Mouse (Mus musculus): ENCODE data around the gene Catsperg1. TPM values are rescaled to one million over a fixed set of nuclear protein-coding genes. Genes with fewer than 3 reads are reported as not detected.
A peak's percentile ranks its signal among the peaks of the same experiment; 100 is the strongest.
"Not testable (repeated sequence)": the region's sequence is repeated elsewhere in the genome, so short reads cannot be mapped to it uniquely, and the experiment has no call there.

Catsperg1 gene
- polyA plus RNA-seq, 1 experiment from 2014 or later: 0.21 TPM

DNA sequence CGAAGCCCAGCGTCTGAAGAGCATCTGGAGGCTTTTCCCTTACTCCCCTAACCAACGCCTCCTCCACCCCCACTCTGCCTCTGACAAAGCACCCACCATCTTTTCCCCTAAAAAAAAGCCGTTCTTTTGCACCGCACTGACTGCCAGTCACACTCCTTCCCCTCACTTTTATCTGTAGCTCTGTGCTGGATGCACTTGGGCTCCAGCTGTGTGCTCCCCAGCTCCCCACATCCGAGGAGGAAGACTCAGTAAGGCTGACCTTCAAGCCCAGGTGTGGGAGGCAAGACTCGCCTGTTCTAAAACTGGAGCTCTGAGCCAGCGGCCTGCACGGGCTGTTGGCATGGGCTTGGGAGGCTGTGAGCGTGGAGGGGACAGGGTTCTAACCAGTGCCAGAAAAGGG lies 62.3 kb downstream of the Catsperg1 start:
- no peak overlapping the region for H3K9ac ChIP-seq (ENCODE audit: low read depth, low read length)
- peaks cover 17% of the 10 kb centered on the region for H3K36me3 ChIP-seq (ENCODE audit: control insufficient read depth, insufficient read depth)
- no peak overlapping the region for H3K4me3 ChIP-seq (ENCODE audit: low read depth, low read length)
- TF ChIP-seq CTCF (IDR thresholded peaks at IDR 0.05; ENCODE audit: low read depth): no peak
- no peak overlapping the region for H3K4me2 ChIP-seq (replicated peaks; ENCODE audit: low read depth)
- no peaks in the 10 kb centered on the region for H3K9me3 ChIP-seq (ENCODE audit: control insufficient read depth)
- 68% methylated on average over 10 of the region's 10 CpGs for WGBS
- ATAC-seq: no peak
- no peak overlapping the region for H3K27ac ChIP-seq (ENCODE audit: low read depth, low read length)
- H3K4me1 ChIP-seq (replicated peaks; ENCODE audit: control insufficient read depth, insufficient read depth, low read length): no peaks in the 10 kb centered on the region; the same call in 1 of the 2 replicates
- H3K27me3 ChIP-seq (replicated peaks; ENCODE audit: control insufficient read depth, insufficient read depth, low read length): no peaks in the 10 kb centered on the region

DNA sequence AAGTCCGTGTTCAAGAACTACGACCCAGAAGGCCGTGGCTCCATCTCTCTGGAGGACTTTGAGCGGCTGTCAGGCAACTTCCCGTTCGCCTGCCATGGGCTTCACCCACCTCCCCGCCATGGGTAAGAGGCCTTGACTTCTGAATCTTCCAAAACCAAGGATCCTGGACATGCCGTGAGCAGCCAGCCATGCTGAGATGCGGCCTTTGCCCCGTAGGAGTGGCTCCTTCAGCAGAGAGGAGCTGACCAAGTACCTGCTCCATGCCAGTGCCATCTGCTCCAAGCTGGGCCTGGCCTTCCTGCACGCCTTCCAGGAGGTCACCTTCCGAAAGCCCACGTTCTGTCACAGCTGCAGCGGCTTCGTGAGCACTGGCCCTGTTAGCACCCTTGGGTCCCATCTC lies 65.1 kb downstream of the Catsperg1 start:
- no peak for ATAC-seq
- H3K27me3 ChIP-seq (replicated peaks; ENCODE audit: control insufficient read depth, insufficient read depth, low read length): no peaks in the 10 kb centered on the region
- no peak overlapping the region for H3K4me3 ChIP-seq (ENCODE audit: low read depth, low read length)
- H3K4me2 ChIP-seq (replicated peaks; ENCODE audit: low read depth): no peak overlapping the region
- no peaks in the 10 kb centered on the region for H3K4me1 ChIP-seq (replicated peaks; ENCODE audit: control insufficient read depth, insufficient read depth, low read length)
- no peaks in the 10 kb centered on the region for H3K9me3 ChIP-seq (ENCODE audit: control insufficient read depth)
- WGBS: 80% methylated on average over 15 of the region's 15 CpGs
- H3K27ac ChIP-seq (ENCODE audit: low read depth, low read length): no peak overlapping the region
- H3K9ac ChIP-seq (ENCODE audit: low read depth, low read length): no peak overlapping the region
- H3K36me3 ChIP-seq (ENCODE audit: control insufficient read depth, insufficient read depth): peaks cover 6% of the 10 kb centered on the region; the same call in 1 of the 2 replicates
- no peak for TF ChIP-seq CTCF (IDR thresholded peaks at IDR 0.05; ENCODE audit: low read depth)

DNA sequence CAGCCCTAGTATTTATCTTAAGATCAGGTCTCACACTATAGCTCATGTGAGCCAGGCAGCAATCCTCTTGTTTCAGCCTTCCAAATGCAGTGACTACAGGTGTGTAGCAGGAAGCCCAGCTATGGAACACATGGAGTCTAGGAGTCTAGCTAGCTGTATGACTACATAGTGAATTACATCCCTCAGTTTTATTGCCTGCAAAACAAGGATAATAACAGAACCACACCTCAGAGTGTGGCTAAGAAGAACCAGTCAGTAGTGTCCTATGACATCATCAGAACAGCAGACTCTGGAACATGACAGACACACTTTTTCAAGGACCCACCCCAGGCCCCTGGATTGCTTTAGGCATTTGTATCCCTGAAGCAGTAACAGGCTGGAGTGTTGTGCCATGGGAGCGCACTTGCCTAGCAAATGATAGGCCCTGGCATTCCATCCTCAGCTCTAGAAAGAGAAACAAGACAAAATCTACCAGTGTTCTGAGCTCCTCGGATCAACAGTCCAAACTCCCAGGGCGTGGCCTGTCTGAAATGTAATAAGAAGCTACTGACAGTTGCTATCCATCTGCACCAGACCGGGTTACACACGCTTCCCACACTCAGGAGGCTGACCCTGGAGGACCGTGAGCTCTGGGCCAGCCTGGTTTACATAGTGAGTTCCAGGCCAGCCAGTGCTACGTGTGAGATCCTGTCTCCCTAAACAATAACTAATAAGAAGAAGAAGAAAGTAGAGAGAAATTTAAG lies 67.0 kb downstream of the Catsperg1 start:
- H3K27ac ChIP-seq (ENCODE audit: low read depth, low read length): peak overlapping the region; percentile 54; the same call in 1 of the 2 replicates
- no peak overlapping the region for H3K9ac ChIP-seq (ENCODE audit: low read depth, low read length)
- H3K4me2 ChIP-seq (replicated peaks; ENCODE audit: low read depth): no peak overlapping the region
- ATAC-seq: peak; percentile 89
- H3K36me3 ChIP-seq (ENCODE audit: control insufficient read depth, insufficient read depth): no peaks in the 10 kb centered on the region
- WGBS: 53% methylated on average over 7 of the region's 7 CpGs
- no peaks in the 10 kb centered on the region for H3K4me1 ChIP-seq (replicated peaks; ENCODE audit: control insufficient read depth, insufficient read depth, low read length)
- no peak for TF ChIP-seq CTCF (IDR thresholded peaks at IDR 0.05; ENCODE audit: low read depth)
- no peaks in the 10 kb centered on the region for H3K27me3 ChIP-seq (replicated peaks; ENCODE audit: control insufficient read depth, insufficient read depth, low read length)
- no peak overlapping the region for H3K4me3 ChIP-seq (ENCODE audit: low read depth, low read length)
- no peaks in the 10 kb centered on the region for H3K9me3 ChIP-seq (ENCODE audit: control insufficient read depth)

DNA sequence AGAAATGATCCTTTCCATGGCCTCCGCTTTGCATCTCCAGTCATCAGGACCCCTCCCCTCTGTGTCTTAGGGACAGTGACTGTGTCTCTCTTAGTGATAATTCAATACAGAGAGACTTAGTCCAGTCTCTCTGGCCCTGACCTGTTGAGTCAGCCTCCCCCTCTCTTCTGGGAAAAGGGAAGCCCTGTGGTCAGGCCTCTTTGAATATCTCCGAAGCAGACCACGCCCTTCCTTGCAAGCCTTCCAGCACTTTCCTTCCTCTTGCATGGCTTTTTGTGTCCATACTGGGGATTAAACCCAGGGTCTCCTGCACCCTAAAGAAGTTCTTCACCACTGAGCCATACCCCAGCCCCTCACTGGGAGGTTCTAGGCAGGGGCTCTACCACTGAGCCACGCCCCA lies 69.8 kb downstream of the Catsperg1 start:
- no peak for ATAC-seq
- no peaks in the 10 kb centered on the region for H3K27me3 ChIP-seq (replicated peaks; ENCODE audit: control insufficient read depth, insufficient read depth, low read length)
- 79% methylated on average over 4 of the region's 4 CpGs for WGBS
- H3K9ac ChIP-seq (ENCODE audit: low read depth, low read length): no peak overlapping the region
- H3K36me3 ChIP-seq (ENCODE audit: control insufficient read depth, insufficient read depth): no peaks in the 10 kb centered on the region
- no peaks in the 10 kb centered on the region for H3K9me3 ChIP-seq (ENCODE audit: control insufficient read depth)
- no peak overlapping the region for H3K4me2 ChIP-seq (replicated peaks; ENCODE audit: low read depth)
- no peak overlapping the region for H3K27ac ChIP-seq (ENCODE audit: low read depth, low read length)
- no peak for TF ChIP-seq CTCF (IDR thresholded peaks at IDR 0.05; ENCODE audit: low read depth)
- H3K4me1 ChIP-seq (replicated peaks; ENCODE audit: control insufficient read depth, insufficient read depth, low read length): no peaks in the 10 kb centered on the region
- H3K4me3 ChIP-seq (ENCODE audit: low read depth, low read length): no peak overlapping the region

DNA sequence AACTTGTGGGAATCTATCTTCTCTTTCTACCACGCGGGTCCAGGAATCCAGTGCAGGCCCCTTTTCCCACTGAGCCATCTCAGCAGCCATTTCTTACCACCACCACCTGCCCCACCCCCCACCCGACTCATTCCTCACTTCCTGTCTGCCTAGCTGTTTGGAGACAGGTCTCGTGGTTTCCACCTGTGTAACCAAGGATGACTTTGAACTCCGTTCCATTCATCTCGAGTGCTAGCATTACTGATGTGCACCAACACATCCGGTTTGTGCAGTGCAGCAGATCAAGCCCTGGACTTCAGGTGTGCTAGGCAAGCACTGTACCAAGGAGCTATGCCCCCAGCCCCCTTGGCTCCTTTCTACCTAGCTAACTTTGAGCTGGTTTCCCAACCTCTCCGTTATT lies 72.4 kb downstream of the Catsperg1 start:
- no peak overlapping the region for H3K9ac ChIP-seq (ENCODE audit: low read depth, low read length)
- TF ChIP-seq CTCF (IDR thresholded peaks at IDR 0.05; ENCODE audit: low read depth): no peak
- no peaks in the 10 kb centered on the region for H3K36me3 ChIP-seq (ENCODE audit: control insufficient read depth, insufficient read depth)
- no peak overlapping the region for H3K4me2 ChIP-seq (replicated peaks; ENCODE audit: low read depth)
- no peak overlapping the region for H3K27ac ChIP-seq (ENCODE audit: low read depth, low read length)
- H3K27me3 ChIP-seq (replicated peaks; ENCODE audit: control insufficient read depth, insufficient read depth, low read length): no peaks in the 10 kb centered on the region; the same call in 1 of the 2 replicates
- WGBS: 76% methylated on average over 8 of the region's 8 CpGs
- no peaks in the 10 kb centered on the region for H3K9me3 ChIP-seq (ENCODE audit: control insufficient read depth)
- H3K4me1 ChIP-seq (replicated peaks; ENCODE audit: control insufficient read depth, insufficient read depth, low read length): no peaks in the 10 kb centered on the region
- ATAC-seq: no peak
- H3K4me3 ChIP-seq (ENCODE audit: low read depth, low read length): no peak overlapping the region

DNA sequence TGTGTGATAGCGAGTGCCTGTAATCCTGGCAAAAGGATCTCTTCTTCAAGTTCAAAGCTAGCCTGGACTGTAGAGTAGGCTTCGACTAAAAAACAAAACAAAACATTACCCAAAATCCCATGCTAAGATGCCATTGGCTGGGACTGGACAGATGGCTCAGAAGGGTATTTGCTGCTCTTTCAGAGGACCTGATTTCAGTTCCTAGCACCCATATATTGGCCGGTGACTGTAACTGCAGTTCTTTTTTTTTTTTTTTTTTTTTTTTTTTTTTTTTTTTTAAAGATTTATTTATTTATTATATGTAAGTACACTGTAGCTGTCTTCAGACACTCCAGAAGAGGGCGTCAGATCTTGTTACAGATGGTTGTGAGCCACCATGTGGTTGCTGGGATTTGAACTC lies 74.6 kb downstream of the Catsperg1 start:
- ATAC-seq; H3K27ac ChIP-seq (ENCODE audit: low read depth, low read length); H3K9me3 ChIP-seq (ENCODE audit: control insufficient read depth); H3K36me3 ChIP-seq (ENCODE audit: control insufficient read depth, insufficient read depth); H3K4me1 ChIP-seq (replicated peaks; ENCODE audit: control insufficient read depth, insufficient read depth, low read length); H3K4me3 ChIP-seq (ENCODE audit: low read depth, low read length); H3K4me2 ChIP-seq (replicated peaks; ENCODE audit: low read depth); H3K9ac ChIP-seq (ENCODE audit: low read depth, low read length); H3K27me3 ChIP-seq (replicated peaks; ENCODE audit: control insufficient read depth, insufficient read depth, low read length): not testable (repeated sequence)
- 86% methylated on average over 3 of the region's 4 CpGs for whole genome bisulfite sequencing

All from intestine, postnatal 0 days (tissue).